Mouse (Mus musculus): ENCODE results near the gene Rgcc.
A peak's percentile ranks its signal among the peaks of the same experiment; 100 is the strongest.

Gene Rgcc

DNA sequence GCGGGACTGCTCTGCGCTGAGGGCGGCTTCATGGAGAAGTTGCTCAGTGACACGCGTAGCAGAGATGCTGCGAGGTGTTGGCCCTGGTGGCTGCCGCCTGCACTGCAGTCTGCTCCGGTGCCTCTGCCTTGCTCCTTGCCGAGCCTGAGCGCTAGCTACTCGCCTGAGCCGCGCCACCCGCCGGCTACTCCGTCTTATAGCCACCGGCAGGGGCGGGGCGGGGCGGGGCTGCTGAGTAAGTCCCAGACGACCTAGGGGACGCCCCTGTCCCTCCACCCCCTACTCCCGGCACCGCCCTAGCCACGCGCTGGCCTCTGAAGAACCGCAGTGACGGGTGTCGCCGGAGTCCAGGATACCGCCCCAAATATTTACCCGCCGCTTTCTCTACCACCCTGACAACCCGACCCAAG is at the start of gene Rgcc:
Rgcc (minus strand) TSS at position 180 of the 410 bp plus-strand sequence.
- peak; percentile 96 for DNase-seq (ENCODE audit: low spot score)

DNA sequence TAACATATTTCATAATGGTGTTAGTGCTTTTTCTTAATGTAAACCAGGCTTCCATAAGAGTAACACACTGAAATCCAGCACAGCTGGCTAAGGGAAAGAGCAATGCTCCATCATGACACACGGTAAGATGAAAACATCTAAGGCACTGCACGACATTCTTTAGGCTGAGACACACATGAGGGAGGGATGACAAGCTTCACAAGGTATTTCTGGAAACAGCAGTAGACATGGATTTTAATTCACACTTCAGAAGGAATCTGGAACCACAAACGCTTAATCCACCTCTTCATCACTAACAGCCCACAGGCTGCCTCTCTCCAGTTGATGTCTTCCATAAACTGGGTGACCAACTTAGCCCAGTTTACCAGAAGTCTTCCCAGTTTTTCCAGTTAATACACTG is 44.9 kb upstream of the Rgcc start:
- no peak for DNase-seq (ENCODE audit: low spot score)

DNA sequence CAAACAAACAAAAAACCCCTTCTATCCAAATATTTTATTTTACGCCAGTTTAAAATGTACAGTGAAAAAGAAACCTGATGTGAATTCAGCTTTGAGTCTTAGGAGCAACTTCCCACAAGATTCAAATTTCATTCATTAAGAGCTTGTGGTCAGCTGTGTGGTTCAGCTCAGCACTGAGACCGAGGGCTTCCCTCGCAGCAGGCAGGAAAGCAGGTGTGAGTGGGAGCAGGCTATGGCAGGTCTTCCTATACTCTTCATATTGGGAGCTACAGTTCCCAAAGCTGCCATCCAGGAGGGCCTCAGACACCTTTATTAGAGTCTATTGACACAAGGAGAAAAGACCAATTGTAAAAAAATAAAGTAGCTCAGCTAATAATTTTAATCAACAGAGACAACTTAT is 34.2 kb upstream of the Rgcc start:
- no peak for DNase-seq (ENCODE audit: low spot score)

DNA sequence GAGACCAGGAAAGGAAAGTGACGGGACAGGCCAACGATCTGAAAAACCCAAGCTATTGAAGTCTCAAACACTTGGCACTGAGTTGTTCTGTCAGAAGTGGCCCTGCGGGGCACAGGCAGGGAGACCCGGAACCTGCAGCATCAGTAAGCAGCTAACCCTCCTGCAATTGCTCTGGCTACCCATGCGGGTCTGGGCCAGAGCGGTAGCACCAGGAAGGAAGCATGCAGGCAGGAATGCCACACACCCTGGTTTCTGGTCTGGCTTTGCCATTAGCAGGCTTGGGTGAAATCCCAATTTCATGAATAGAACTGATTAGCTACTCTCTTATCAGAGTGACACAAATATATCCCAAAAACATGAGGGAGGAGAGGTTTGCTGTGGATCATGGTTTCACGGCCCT is 30.5 kb upstream of the Rgcc start:
- DNase-seq (ENCODE audit: low spot score): no peak

DNA sequence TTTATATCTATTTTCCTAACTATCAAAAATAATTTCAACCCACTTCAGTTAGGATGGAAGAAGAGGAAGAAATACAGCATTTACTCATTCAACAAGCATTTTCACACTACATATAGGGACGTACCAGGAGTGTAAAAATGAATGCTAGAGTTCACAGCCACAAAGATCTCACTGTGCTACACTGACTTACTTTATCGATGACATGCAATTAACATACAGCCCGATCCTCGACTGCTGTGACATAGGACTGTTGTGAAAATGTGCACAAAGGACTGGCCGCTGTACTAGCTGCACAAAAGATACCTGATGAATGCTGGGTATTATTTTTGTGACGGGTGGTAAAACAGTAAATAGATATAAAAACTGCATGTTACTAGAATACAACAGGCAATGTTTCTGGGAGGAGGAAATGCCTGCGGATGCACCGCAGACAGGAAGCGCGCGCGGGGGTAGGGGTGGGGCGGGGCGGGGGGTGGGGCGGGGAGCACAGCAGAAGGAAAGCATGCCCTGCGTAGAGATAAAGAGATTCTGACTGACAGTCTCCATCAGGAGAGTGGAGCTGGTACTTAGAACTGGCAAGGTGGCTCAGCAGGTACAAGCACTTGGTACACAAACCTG is 29.6 kb upstream of the Rgcc start:
- DNase-seq (ENCODE audit: low spot score): no peak

DNA sequence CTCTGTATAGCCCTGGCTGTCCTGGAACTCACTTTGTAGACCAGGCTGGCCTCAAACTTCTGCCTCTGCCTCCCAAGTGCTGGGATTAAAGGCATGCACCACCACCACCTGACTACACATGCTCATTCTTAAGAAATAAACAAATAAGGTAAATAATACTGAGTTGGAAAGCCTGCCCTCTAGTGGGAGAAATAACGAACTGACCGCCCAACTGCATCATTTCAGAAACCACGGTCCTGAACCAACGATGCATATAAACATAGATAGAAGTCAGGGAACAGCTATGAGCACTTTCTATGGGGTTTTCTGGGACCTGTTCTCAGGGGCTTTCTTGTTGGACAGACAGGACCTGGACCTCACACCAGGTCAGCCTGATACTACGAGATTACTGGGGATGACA is 25.6 kb upstream of the Rgcc start:
- DNase-seq (ENCODE audit: low spot score): peak; percentile 77

DNA sequence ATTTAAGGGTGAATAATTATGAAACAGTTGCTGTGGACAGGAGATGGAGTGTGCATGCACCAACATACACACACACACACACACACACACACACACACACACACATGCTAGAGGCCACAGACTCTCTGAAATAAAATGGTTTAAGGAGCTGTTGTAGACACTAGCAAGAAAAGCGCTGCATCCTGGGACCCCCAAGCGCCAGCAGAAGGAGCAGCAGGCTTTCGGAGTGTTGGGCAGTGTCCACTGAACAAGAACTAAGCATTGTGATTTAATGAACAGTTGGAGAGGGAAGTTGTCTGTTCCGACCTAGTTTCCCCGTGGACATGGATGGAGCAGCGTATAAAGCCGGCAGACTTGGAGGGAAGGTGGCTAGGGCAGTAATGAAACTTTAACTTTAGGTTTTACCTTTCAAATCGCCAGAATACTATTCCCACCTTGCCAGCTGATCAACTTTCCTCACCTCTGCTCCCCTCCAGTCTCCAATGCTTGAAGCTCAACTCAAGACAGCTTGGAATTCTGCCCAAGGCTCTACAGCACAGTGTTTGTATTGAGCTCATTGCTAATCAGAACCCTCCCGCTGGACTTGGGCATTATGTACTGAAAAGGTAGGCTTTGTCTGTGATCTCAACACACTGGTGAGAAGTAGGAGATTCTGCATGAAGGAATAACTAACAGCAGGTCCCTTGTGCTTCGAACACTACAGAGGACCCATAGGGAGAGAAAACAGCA is 22.8 kb upstream of the Rgcc start:
- DNase-seq (ENCODE audit: low spot score): peak; percentile 36

DNA sequence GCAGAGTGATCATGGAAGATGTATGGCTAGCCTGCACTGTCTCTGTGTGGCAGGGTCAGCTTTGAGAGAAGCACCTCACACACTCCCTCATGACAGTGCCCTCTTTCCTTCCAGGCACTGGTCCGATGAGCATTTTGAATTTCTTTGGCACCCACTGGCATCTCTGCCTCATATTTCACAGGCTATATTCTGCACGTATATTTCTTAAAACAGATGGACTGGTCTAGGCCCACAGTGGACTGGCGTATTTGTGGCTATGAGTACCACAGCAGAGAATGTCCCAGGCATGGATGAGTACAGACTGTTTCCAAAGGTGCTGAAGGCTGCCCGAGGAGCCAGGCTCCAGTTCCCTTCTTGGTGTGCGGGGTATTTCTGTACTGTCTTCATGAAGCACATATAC is 20.4 kb upstream of the Rgcc start:
- no peak for DNase-seq (ENCODE audit: low spot score)

DNA sequence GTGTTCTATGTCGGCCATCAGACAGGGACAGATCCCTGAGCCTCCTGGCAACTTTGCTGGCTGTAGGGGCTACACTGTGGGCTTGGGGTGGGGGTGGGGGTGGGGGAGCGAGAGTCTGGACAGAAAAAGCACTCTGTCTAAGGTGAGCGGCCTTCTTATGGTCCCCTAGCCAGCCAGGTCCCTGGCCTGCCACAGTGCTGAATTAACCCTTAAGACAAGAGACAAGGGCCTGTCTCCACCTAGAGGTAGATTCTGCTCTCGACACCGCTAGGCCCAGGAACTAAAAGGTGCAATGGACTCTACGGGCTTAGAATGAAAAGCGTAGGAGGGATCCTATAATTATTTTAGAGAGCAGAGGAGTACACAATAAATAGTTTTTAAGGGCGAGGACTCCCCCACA is 19.7 kb upstream of the Rgcc start:
- DNase-seq (ENCODE audit: low spot score): peak; percentile 64

DNA sequence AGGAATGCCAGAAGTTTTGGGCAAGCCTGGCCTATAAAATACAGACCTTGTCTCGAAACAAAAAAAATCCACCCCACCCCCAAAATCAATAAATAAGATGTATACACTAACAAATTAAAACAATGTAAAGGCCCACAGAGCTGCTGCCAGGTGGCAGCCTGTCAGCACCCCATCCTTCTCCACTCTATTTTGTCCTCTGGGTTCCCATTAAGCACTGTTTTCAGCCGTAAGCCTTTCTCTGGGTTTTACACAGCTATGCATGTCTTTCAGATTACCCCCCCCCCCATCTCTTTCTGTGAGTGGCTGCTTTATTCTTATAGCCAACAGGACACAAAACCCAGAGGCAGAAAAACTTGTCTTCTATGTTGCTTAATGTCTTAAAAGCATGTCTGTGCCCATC is 16.2 kb upstream of the Rgcc start:
- DNase-seq (ENCODE audit: low spot score): no peak

DNA sequence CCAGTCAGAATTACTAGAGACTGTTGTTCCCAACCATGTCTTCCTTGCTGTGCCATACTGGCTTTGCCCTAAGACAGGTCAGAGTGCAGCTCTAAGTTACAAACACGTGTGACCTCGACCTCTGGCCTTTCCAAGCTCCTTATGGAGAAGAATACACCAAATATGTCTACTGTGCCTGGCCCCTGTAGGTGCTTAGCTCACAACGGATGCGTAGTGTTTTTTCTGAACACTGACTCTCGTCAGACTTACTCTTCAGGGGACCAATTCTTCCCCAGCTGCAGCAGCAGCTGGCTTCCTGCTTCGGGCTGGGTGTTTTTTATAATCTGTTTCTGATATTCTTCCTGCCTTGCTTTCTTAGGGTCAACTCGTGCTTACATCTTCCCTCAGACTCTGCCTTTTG is 14.4 kb upstream of the Rgcc start:
- no peak for DNase-seq (ENCODE audit: low spot score)

DNA sequence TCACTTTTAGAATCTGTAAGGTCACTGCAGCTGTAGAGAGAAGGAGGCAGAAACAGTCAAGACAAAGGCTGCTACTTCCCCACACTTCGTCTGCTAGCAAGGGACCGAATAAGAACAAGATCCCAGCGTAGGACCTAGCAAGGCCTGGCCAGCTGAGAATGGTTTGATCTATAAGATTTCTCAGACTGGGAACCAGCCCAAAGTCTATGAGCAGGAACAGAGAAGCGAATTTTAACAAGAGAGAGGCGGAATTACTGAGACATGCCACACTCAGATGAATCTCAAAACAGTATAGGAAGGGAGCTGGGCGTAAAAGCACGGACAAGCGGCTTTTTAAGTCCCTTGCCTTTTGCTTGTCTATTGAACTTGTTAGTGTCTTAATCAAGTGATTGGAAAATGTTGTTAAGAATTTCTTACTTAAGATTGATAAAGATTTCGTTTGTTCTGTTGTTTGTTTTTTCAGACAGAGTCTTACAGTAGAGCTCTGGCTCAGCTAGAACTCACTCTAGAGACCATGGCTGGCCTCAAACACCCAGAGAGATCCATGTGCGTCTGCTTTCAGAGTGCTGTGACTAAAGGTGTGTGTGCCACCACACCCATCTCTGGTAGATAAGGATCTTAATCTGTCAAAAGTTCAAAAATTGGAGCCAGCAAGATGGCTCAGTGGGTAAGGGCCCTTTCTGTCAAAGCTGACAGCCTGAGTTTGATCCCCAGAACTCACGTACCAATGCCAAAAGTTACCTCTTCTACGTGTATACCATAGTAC is 13.0 kb upstream of the Rgcc start:
- DNase-seq (ENCODE audit: low spot score): no peak

DNA sequence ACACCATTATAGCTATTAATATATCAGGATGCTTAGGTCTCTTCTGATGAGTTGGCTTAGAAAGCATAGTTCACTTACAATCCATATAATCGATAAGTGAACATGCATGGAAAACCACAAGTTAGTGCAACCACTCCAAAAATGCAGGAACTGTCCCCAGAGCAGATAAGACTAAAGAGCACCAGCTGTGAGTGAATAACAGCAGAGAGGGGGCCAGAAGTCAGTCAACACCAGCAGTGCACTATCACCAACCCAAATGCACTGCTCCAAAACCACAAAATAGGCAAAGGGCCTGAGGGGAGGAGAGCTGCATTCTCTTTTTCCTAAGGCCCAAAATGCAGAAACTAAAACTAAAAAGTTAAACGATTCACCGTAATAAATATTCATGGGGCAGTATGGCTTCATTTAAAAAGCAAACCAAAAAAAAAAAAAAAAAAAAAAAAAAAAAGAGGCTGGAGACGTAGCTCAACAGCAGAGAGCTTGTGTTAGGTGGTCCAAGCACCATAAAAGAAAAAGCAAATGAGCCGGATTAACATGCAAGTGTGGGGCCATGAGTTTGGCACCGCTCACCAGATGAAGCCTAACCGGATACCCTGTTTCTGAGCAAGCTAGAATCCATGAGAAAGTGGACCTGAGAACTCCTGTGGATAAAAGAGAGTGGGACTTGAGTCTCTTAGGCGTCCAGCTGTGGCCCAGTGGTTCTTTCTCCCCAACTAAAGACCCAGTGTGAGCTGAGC is 12.2 kb upstream of the Rgcc start:
- DNase-seq (ENCODE audit: low spot score): no peak

DNA sequence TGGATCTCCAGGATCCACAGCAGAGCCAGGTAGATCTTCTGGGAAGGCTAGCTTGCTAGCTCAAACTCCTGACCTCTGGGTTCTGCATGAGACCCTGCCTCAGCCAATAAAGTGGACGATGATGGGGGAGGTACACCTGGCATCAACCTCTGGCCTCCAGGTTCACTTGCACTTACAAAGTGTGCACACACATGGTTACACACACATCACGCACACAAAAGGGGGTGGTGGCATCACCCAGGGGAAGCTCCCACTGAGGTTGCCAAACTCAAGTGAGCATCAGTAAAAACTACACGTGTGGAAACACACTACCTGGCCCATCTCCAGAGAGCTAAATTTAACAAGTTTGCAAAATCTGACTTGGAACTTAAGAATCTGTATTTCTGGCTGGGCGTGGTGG is 11.3 kb upstream of the Rgcc start:
- DNase-seq (ENCODE audit: low spot score): no peak

DNA sequence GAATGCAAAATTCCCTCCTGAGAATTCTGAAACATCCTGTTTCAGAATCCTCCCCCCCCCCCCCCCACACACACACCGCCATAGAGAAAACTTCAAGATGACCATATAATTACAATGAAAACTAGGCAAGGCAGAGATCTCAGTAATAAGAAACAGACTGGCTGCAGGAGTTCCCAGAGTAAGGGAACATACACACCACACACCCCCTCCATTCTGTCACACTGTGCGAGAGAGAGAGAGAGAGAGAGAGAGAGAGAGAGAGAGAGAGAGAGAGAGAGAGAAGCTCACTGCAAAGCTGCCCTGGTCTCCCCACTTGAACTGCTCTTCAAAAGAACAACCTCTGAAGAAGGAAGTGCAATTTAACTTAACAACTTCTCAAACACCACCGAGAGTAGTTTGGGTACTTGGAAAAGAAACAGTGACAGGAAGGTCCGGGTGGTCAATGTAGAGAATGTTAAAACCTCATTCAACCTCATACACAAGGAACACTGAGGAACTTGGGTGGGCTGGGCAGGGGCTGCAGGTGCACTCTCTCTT is 10.5 kb upstream of the Rgcc start:
- DNase-seq (ENCODE audit: low spot score): no peak

DNA sequence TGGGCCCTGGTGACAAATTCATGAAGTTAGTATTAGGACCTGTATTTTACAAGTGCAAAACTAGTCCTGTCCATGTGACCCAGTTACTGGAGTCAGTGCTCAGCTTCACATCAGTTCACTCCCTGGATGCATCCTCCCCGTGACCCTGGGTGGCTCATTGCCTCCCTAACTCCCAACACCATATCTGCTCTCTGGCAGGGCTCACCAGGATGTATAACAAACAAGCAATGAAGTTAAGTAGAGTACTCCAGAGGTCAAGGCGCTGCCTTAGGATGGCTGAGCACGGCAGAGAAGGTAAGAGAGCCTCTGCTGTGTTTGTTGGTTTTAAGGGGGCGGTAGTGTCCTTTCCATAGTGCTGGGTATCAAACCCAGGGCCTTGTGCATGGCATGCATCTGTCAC is 7.7 kb upstream of the Rgcc start:
- DNase-seq (ENCODE audit: low spot score): no peak

DNA sequence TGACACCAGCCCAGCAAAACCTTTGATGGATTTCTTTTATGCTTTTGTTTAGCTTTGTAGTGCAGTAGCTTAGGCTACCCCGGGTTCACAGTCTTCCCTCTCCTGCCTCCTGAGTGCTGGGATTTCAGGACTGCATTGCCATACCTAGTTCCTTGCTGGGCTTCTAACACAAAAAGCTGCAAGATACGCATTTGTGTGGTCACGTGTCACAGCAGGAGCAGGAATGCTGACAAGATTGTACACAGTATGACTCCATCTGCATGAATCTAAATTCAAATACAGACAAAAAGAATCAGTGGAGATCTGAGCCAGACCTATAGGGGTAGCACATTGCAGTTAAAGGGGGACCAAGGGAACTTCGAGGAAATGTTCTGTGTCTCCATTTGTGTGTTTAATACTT is 6.9 kb upstream of the Rgcc start:
- no peak for DNase-seq (ENCODE audit: low spot score)

DNA sequence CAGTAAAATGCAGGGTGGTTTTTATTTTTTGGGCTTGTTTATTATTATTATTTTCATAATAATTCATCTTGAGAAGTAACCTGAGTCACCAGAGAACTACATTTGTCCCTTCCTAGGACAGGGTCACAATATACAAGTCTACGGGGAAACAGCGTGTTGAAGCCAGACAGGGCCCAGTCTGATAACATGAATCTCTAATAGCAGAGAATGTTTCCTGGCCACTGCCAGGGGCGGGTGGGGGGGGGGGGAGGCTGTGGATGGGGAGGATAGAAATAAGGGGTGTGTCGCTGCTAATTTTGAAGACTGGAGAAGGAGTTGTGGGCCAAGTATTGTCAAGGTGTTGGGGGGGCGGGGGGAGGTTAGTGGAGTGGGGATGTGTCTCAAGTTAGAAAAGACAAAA is 6.5 kb upstream of the Rgcc start:
- no peak for DNase-seq (ENCODE audit: low spot score)

DNA sequence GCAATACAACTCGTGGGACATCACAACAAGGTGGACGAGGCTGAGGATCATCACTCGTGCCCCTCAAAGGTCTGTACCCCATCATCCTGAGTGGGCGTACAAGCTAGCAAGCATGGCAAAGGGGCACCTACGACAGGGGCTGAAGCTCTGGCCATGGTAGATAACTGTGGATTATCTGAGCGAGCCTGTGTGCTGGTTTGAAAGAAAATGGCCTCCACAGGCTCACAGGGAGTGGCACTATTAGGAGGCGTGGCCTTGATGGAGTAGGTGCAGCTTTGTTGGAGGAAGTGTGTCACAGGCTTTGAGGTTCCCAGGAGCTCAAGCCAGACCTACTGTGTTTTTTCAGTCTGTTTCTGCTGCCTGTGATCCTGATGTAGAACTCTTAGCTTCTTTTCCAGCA is 5.7 kb upstream of the Rgcc start:
- no peak for DNase-seq (ENCODE audit: low spot score)

DNA sequence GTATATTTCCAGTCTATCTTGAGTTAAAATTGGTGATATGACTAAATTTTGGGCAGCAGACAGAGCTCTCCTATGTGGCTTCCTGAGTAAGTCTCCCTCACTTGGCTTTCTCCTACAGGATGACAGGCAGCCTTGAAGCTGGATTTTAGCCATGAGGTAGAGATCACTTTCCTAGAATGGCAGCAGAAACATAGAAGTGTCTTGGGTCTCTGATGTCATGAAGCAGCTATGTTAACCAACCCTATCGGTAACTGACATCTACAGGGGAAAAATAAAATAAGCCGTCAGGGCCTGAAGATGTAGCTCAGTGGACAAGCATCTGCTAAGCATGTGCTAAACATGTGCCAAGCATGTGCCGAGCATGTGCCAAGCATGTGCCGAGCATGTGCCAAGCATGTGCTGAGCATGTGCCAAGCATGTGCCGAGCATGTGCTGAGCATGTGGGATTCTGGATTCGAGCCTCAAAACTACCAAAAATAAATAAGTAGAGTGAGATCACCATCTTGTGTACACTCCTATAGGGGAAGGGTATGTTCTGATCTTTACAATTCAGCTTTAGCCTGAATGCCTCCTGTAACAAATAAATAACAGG is 3.5 kb upstream of the Rgcc start:
- DNase-seq (ENCODE audit: low spot score): no peak

DNA sequence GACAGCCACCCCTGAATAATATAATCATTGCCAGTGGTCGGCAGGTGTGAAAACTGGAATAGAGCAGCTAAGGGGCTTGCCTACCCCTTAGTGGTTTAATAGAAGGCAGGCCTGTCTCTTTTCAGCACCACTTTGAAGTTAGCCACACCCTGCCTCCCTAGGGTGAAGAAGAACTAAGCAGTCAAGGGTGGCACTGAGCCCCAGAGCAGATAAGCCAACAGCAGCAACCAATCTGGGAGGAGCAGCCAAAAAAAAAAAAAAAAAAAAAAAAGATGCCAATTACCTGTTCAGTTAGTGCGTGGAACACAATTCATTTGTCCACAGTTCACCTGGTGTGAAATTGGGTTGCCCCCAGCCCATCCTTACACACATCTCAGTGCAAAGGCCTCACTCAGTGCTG is 1.7 kb upstream of the Rgcc start:
- no peak for DNase-seq (ENCODE audit: low spot score)
